Mouse (Mus musculus) limb, embryonic 14.5 days (tissue): ENCODE measurements at regions not wholly inside any gene's neighbourhood (a gene's known extent, or its start where the extent isn't known, plus 50 kb on each side); places are given as distances from the start of the nearest gene placed in this dataset.

Experiments used
- ATAC-seq: fragments of 200-750 bp; cut with Nextera tagmentation; 2 replicates; pipeline ENCODE4 v1.8.0; 2017; ENCODE audit warnings: low read depth, moderate number of reproducible peaks, moderate TSS enrichment; ENCODE audit not compliant: low FRiP score
- DNase-seq: peaks from one replicate; pipeline ENCODE4 v3.0.0-alpha.2; 2015; ENCODE audit warnings: low spot score
- H3K27ac ChIP-seq: fragments of 300-500 bp; sonication (generic); replicated peaks from 2 replicates; pipeline ENCODE4 v1.5.1; 2014; ENCODE audit warnings: low read depth, mild to moderate bottlenecking, low read length, moderate library complexity, mixed read lengths
- H3K27me3 ChIP-seq: fragments of 300-500 bp; sonication (generic); 2 replicates; pipeline ENCODE4 v1.6.1; 2014; ENCODE audit warnings: low read length, mixed read lengths; ENCODE audit not compliant: control insufficient read depth, insufficient read depth
- H3K36me3 ChIP-seq: fragments of 300-500 bp; sonication (generic); 2 replicates; pipeline ENCODE4 v1.6.1; 2014; ENCODE audit warnings: mild to moderate bottlenecking, low read length, moderate library complexity, mixed read lengths; ENCODE audit not compliant: control insufficient read depth, insufficient read depth
- H3K4me1 ChIP-seq: fragments of 300-500 bp; sonication (generic); 2 replicates; pipeline ENCODE4 v1.6.1; 2014; ENCODE audit warnings: antibody characterized with exemption, low read length, mixed read lengths; ENCODE audit not compliant: control insufficient read depth, insufficient read depth
- H3K4me2 ChIP-seq: fragments of 300-500 bp; sonication (generic); replicated peaks from 2 replicates; pipeline ENCODE4 v1.6.1; 2014; ENCODE audit warnings: low read depth, mild to moderate bottlenecking, low read length, moderate library complexity; ENCODE audit not compliant: severe bottlenecking
- H3K4me3 ChIP-seq: fragments of 300-500 bp; sonication (generic); replicated peaks from 2 replicates; pipeline ENCODE4 v1.5.1; 2014; ENCODE audit warnings: low read length
- H3K9ac ChIP-seq: fragments of 300-500 bp; sonication (generic); 2 replicates; pipeline ENCODE4 v1.6.1; 2014; ENCODE audit warnings: mild to moderate bottlenecking, low read depth, low read length, moderate library complexity; ENCODE audit not compliant: severe bottlenecking
- H3K9me3 ChIP-seq: fragments of 300-500 bp; sonication (generic); 2 replicates; pipeline ENCODE4 v1.6.1; 2016; ENCODE audit warnings: low read length; ENCODE audit not compliant: control insufficient read depth
- POLR2A ChIP-seq: fragments of 200-500 bp; IDR thresholded peaks from 2 replicates; pipeline ENCODE4 v1.8.0; 2012; ENCODE audit warnings: inconsistent platforms, mild to moderate bottlenecking, moderate library complexity, borderline replicate concordance; ENCODE audit not compliant: insufficient read depth, insufficient read length; ENCODE audit errors: extremely low read depth
- WGBS: fragments of 180-500 bp; shearing (Covaris S2); extraction: QIAGEN DNeasy Blood & Tissue Kit; methylation state at CpG from one replicate; pipeline ENCODE4 v1.1.7; 2014; 5-methylcytosine and 5-hydroxymethylcytosine counted together

- Histone ChIP-seq H3K4me2 (no peak overlapping the region), H3K27me3 (no peaks in the 10 kb centered on the region), H3K4me3 (no peak overlapping the region), H3K9me3 (no peaks in the 10 kb centered on the region), H3K9ac (no peak overlapping the region), H3K36me3 (no peaks in the 10 kb centered on the region), H3K4me1 (0 out of 2 replicates have a peak, but pooled peaks cover 5% of the 10 kb centered on the region), H3K27ac (no peak overlapping the region)
- ATAC-seq: no peak
- no peak for DNase-seq
- WGBS: 92% methylated on average over 1 of the region's 1 CpGs
- no peak for TF ChIP-seq POLR2A
Measured at GRCm38 (mm10) chr8:128559004-128559662, 126.3 kb upstream of the Itgb1 start.

DNA sequence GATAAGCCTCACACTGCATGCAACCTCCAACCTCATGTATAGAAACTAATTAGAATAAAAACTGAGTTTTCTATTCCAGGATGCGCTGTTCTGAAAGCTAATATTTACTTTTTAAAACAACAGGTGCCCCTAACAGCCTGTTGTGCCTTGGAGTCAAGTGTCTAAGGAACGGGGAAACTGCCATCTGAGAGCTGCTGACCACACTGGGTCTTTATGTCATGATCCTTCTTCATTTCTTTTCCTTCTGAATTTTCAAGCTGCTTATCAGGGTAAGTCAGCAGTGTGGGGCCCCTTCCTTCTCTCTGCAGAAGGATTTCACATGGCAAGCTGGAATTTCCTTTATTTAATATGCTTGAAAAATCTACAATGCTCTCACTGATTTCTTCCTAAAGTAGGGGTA, 125.0 kb upstream of the Itgb1 start:
- no peak overlapping the region for H3K27ac ChIP-seq
- H3K36me3 ChIP-seq: no peaks in the 10 kb centered on the region
- no peak for DNase-seq
- no peak overlapping the region for H3K9ac ChIP-seq
- no peak for TF ChIP-seq POLR2A
- no peak for ATAC-seq
- no peaks in the 10 kb centered on the region for H3K9me3 ChIP-seq
- H3K27me3 ChIP-seq: no peaks in the 10 kb centered on the region
- H3K4me1 ChIP-seq: 0 out of 2 replicates have a peak, but pooled peaks cover 5% of the 10 kb centered on the region
- H3K4me2 ChIP-seq: no peak overlapping the region
- 77% methylated on average over 2 of the region's 2 CpGs for WGBS
- H3K4me3 ChIP-seq: no peak overlapping the region

DNA sequence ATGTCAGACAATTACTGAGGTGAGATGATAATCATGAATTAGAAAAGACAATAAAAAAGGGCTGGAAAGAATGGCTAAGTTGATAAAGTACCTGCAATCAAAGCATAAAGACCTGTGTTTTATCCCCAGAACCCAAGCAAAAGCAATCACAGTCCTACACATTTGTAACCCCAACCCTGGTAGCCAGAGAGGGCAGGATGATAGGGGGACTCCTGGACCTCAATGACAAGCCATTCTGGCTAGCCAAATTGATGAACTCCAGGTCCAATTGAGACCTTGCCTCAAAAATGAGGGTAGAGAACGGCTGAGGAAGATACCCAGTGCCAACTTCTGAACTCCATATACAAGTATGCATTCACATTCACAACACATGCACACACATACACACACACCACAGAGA, 124.4 kb upstream of the Itgb1 start:
- Histone ChIP-seq H3K4me2 (no peak overlapping the region), H3K9ac (no peak overlapping the region), H3K9me3 (no peaks in the 10 kb centered on the region), H3K27me3 (no peaks in the 10 kb centered on the region), H3K36me3 (no peaks in the 10 kb centered on the region), H3K4me3 (no peak overlapping the region), H3K27ac (no peak overlapping the region), H3K4me1 (0 out of 2 replicates have a peak, but pooled peaks cover 5% of the 10 kb centered on the region)
- no peak for DNase-seq
- no peak for ATAC-seq
- TF ChIP-seq POLR2A: no peak
- 75% methylated on average over 1 of the region's 1 CpGs for WGBS

DNA sequence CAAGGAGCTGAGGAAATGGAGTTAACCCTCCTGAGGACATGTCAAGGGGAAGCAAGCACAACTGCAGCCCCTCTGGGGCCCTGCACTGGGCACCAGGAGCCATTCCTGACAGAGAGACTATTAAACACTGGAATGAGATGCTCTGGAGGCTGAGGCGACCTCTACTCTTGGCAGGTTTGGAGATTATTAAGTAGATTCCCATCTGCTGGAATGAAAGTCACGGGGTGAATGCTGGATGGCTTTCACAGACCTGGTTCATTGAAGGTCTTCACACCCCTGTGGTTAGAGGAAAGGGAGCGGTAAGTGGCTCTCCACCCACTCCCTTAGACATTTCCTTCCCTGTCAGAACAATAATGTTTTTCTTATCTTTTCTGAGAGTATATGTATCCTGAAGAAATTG, 122.8 kb upstream of the Itgb1 start:
- no peak overlapping the region for H3K9ac ChIP-seq
- peak; percentile 60 for ATAC-seq
- no peak overlapping the region for H3K4me2 ChIP-seq
- WGBS: 42% methylated on average over 3 of the region's 3 CpGs
- TF ChIP-seq POLR2A: no peak
- no peaks in the 10 kb centered on the region for H3K9me3 ChIP-seq
- H3K4me3 ChIP-seq: no peak overlapping the region
- no peaks in the 10 kb centered on the region for H3K36me3 ChIP-seq
- H3K27me3 ChIP-seq: no peaks in the 10 kb centered on the region
- no peak for DNase-seq
- H3K27ac ChIP-seq: no peak overlapping the region
- H3K4me1 ChIP-seq: 0 out of 2 replicates have a peak, but pooled peaks cover 5% of the 10 kb centered on the region

GRCm38 (mm10) chr8:128563744-128564143, 121.7 kb upstream of the Itgb1 start:
- Histone ChIP-seq H3K4me3 (no peak overlapping the region), H3K4me1 (0 out of 2 replicates have a peak, but pooled peaks cover 5% of the 10 kb centered on the region), H3K36me3 (no peaks in the 10 kb centered on the region), H3K9me3 (no peaks in the 10 kb centered on the region), H3K27ac (no peak overlapping the region), H3K9ac (no peak overlapping the region), H3K4me2 (no peak overlapping the region), H3K27me3 (no peaks in the 10 kb centered on the region)
- WGBS: 47% methylated on average over 3 of the region's 3 CpGs
- TF ChIP-seq POLR2A: no peak
- ATAC-seq (no peak), DNase-seq (no peak)
